Mouse (Mus musculus): ENCODE results near the gene Dhrs7. TPM values are rescaled to one million over a fixed set of nuclear protein-coding genes. Genes with fewer than 3 reads are reported as not detected.

Dhrs7 gene
- polyA plus RNA-seq, 1 experiment from 2014 or later, result 14.2 TPM

GRCm38 (mm10) chr12:72649611-72650330 lies 14.9 kb downstream of the Dhrs7 start, which contains the start of gene Gm4756:
Gene Gm4756, minus strand, starts transcription at chr12:72649661.
- WGBS, result 69% methylated on average over 11 of the region's 11 CpGs

GRCm38 (mm10) chr12:72648921-72649320 lies 15.8 kb downstream of the Dhrs7 start:
- peaks cover 4% of the 10 kb centered on the region; the same call in 1 of the 2 replicates for H3K4me1 ChIP-seq
- H3K9ac ChIP-seq, result no peak overlapping the region
- no peak overlapping the region for H3K4me2 ChIP-seq (replicated peaks)
- H3K27me3 ChIP-seq, result no peaks in the 10 kb centered on the region
- H3K36me3 ChIP-seq, result no peaks in the 10 kb centered on the region
- H3K27ac ChIP-seq, result no peak overlapping the region
- 96% methylated on average over 14 of the region's 14 CpGs for WGBS
- peaks cover 4% of the 10 kb centered on the region; the same call in 1 of the 2 replicates for H3K9me3 ChIP-seq
- ATAC-seq (ENCODE audit: low FRiP score, low read depth), result no peak
- H3K4me3 ChIP-seq, result no peak overlapping the region

More at GRCm38 (mm10) chr12:72649611-72650330, 14.9 kb downstream of the Dhrs7 start, which contains the start of gene Gm4756:
- H3K27ac ChIP-seq, result no peak within 1 kb of the TSS
- H3K4me2 ChIP-seq (replicated peaks), result no peak within 1 kb of the TSS
- no peaks in the 10 kb centered on the region for H3K36me3 ChIP-seq
- peaks cover 4% of the 10 kb centered on the region; the same call in 1 of the 2 replicates for H3K4me1 ChIP-seq
- no peaks in the 10 kb centered on the region for H3K9me3 ChIP-seq
- no peaks in the 10 kb centered on the region for H3K27me3 ChIP-seq
- H3K9ac ChIP-seq, result no peak within 1 kb of the TSS
- H3K4me3 ChIP-seq, result no peak within 1 kb of the TSS
- ATAC-seq (ENCODE audit: low FRiP score, low read depth), result no peak

- no peaks in the 10 kb centered on the region for H3K36me3 ChIP-seq
- peaks cover 27% of the 10 kb centered on the region for H3K9me3 ChIP-seq
- no peaks in the 10 kb centered on the region for H3K4me1 ChIP-seq
- no peaks in the 10 kb centered on the region for H3K27me3 ChIP-seq
- H3K4me3 ChIP-seq, result no peak overlapping the region
- 78% methylated on average over 3 of the region's 3 CpGs for WGBS
- H3K27ac ChIP-seq, result no peak overlapping the region
- no peak overlapping the region for H3K9ac ChIP-seq
- no peak overlapping the region for H3K4me2 ChIP-seq (replicated peaks)
- no peak for ATAC-seq (ENCODE audit: low FRiP score, low read depth)
Measured at GRCm38 (mm10) chr12:72638025-72638424, 26.7 kb downstream of the Dhrs7 start.

- Histone ChIP-seq H3K9ac (no peak overlapping the region), H3K36me3 (no peaks in the 10 kb centered on the region), H3K9me3 (no peaks in the 10 kb centered on the region), H3K27ac (no peak overlapping the region), H3K27me3 (no peaks in the 10 kb centered on the region), H3K4me1 (no peaks in the 10 kb centered on the region), H3K4me3 (no peak overlapping the region), H3K4me2 (replicated peaks) (no peak overlapping the region)
- 92% methylated on average over 7 of the region's 7 CpGs for whole genome bisulfite sequencing
- ATAC-seq (ENCODE audit: low FRiP score, low read depth), result no peak
Measured at GRCm38 (mm10) chr12:72628751-72629150, 36.0 kb downstream of the Dhrs7 start.

- Histone ChIP-seq H3K27me3 (no peaks in the 10 kb centered on the region), H3K4me1 (no peaks in the 10 kb centered on the region), H3K9ac (no peak overlapping the region), H3K36me3 (no peaks in the 10 kb centered on the region), H3K9me3 (no peaks in the 10 kb centered on the region), H3K27ac (no peak overlapping the region), H3K4me3 (no peak overlapping the region), H3K4me2 (replicated peaks) (no peak overlapping the region)
- no peak for ATAC-seq (ENCODE audit: low FRiP score, low read depth)
- WGBS, result 77% methylated on average over 5 of the region's 5 CpGs
Measured at GRCm38 (mm10) chr12:72622853-72623496, 41.7 kb downstream of the Dhrs7 start.

- Histone ChIP-seq H3K36me3 (no peaks in the 10 kb centered on the region), H3K4me3 (no peak overlapping the region), H3K4me1 (no peaks in the 10 kb centered on the region), H3K9me3 (no peaks in the 10 kb centered on the region), H3K27ac (no peak overlapping the region), H3K27me3 (no peaks in the 10 kb centered on the region), H3K4me2 (replicated peaks) (no peak overlapping the region), H3K9ac (no peak overlapping the region)
- no peak for ATAC-seq (ENCODE audit: low FRiP score, low read depth)
- 72% methylated on average over 1 of the region's 1 CpGs for WGBS
Measured at GRCm38 (mm10) chr12:72621441-72621840, 43.3 kb downstream of the Dhrs7 start.

GRCm38 (mm10) chr12:72620856-72621255 lies 43.9 kb downstream of the Dhrs7 start:
- Histone ChIP-seq H3K36me3 (no peaks in the 10 kb centered on the region), H3K27me3 (no peaks in the 10 kb centered on the region), H3K4me1 (no peaks in the 10 kb centered on the region), H3K4me2 (replicated peaks) (no peak overlapping the region), H3K9me3 (no peaks in the 10 kb centered on the region), H3K4me3 (no peak overlapping the region), H3K9ac (no peak overlapping the region), H3K27ac (no peak overlapping the region)
- ATAC-seq (ENCODE audit: low FRiP score, low read depth), result no peak
- WGBS, result 93% methylated on average over 7 of the region's 7 CpGs

GRCm38 (mm10) chr12:72612053-72612452 lies 52.7 kb downstream of the Dhrs7 start:
- WGBS, result 86% methylated on average over 3 of the region's 3 CpGs
- Histone ChIP-seq H3K36me3 (no peaks in the 10 kb centered on the region), H3K27ac (no peak overlapping the region), H3K27me3 (no peaks in the 10 kb centered on the region), H3K4me1 (no peaks in the 10 kb centered on the region), H3K4me2 (replicated peaks) (no peak overlapping the region), H3K4me3 (no peak overlapping the region), H3K9me3 (no peaks in the 10 kb centered on the region), H3K9ac (no peak overlapping the region)
- no peak for ATAC-seq (ENCODE audit: low FRiP score, low read depth)

Other genes with a start within 250 kb of the Dhrs7 start
- 0.43 and 0.59 TPM in 2 replicates for gene Lrrc9, start 223.0 kb downstream of the Dhrs7 start, polyA plus RNA-seq (2015; fragmentation: Nextera tagmentation; extraction: Ambion mirVana)
- 12.9 and 14.5 TPM in 2 replicates for gene Pcnx4, start 128.5 kb downstream of the Dhrs7 start, polyA plus RNA-seq (2015; fragmentation: Nextera tagmentation; extraction: Ambion mirVana)
- gene Gm4756, start 15.2 kb downstream of the Dhrs7 start, polyA plus RNA-seq (2015; fragmentation: Nextera tagmentation; extraction: Ambion mirVana), result not detected in 2 replicates
- gene Ppm1a, start 92.5 kb upstream of the Dhrs7 start, polyA plus RNA-seq (2015; fragmentation: Nextera tagmentation; extraction: Ambion mirVana), result 44.7 and 50.5 TPM in 2 replicates

All from limb, embryonic 13.5 days (tissue).